Mouse (Mus musculus): ENCODE data around the gene Zfp784.
"Not testable (repeated sequence)": the region's sequence is repeated elsewhere in the genome, so short reads cannot be mapped to it uniquely, and the experiment has no call there.

Gene Zfp784

GRCm38 (mm10) chr7:5038109-5038732 lies at the start of gene Zfp784:
Gene Zfp784, minus strand, starts transcription at chr7:5038446.
- peak; percentile 96 for DNase-seq

GRCm38 (mm10) chr7:5087886-5088285 lies 49.6 kb upstream of the Zfp784 start:
- DNase-seq, result no peak

- no peak for DNase-seq
Measured at GRCm38 (mm10) chr7:5086921-5087440, 48.7 kb upstream of the Zfp784 start.

- no peak for DNase-seq
Measured at GRCm38 (mm10) chr7:5085512-5085911, 47.3 kb upstream of the Zfp784 start.

GRCm38 (mm10) chr7:5083325-5084105 lies 45.3 kb upstream of the Zfp784 start:
- DNase-seq, result no peak

- DNase-seq, result no peak
Measured at GRCm38 (mm10) chr7:5081939-5082338, 43.7 kb upstream of the Zfp784 start.

- no peak for DNase-seq
Measured at GRCm38 (mm10) chr7:5081241-5081640, 43.0 kb upstream of the Zfp784 start.

GRCm38 (mm10) chr7:5080815-5081214 lies 42.6 kb upstream of the Zfp784 start:
- DNase-seq, result no peak

GRCm38 (mm10) chr7:5080010-5080751 lies 41.9 kb upstream of the Zfp784 start, which contains the start of gene Epn1:
Gene Epn1, plus strand, starts transcription at chr7:5080235.
- peak; percentile 99 for DNase-seq

GRCm38 (mm10) chr7:5079365-5080009 lies 41.2 kb upstream of the Zfp784 start:
- DNase-seq, result not testable (repeated sequence)

GRCm38 (mm10) chr7:5076931-5077330 lies 38.7 kb upstream of the Zfp784 start:
- no peak for DNase-seq

- no peak for DNase-seq
Measured at GRCm38 (mm10) chr7:5074984-5075383, 36.7 kb upstream of the Zfp784 start.

- no peak for DNase-seq
Measured at GRCm38 (mm10) chr7:5073586-5073985, 35.3 kb upstream of the Zfp784 start.

GRCm38 (mm10) chr7:5064886-5065285 lies 26.6 kb upstream of the Zfp784 start:
- no peak for DNase-seq

GRCm38 (mm10) chr7:5062360-5063001 lies 24.2 kb upstream of the Zfp784 start:
- peak; percentile 83 for DNase-seq

GRCm38 (mm10) chr7:5061774-5062359 lies 23.6 kb upstream of the Zfp784 start, which contains the start of gene U2af2:
Gene U2af2, plus strand, starts transcription at chr7:5062143.
- peak; percentile 98 for DNase-seq

GRCm38 (mm10) chr7:5060944-5061773 lies 22.9 kb upstream of the Zfp784 start:
- DNase-seq, result peak; percentile 99

- DNase-seq, result peak; percentile 90
Measured at GRCm38 (mm10) chr7:5060239-5060731, 22.0 kb upstream of the Zfp784 start.

- no peak for DNase-seq
Measured at GRCm38 (mm10) chr7:5059421-5059820, 21.2 kb upstream of the Zfp784 start.

GRCm38 (mm10) chr7:5058631-5059030 lies 20.4 kb upstream of the Zfp784 start:
- no peak for DNase-seq

GRCm38 (mm10) chr7:5057804-5058203 lies 19.6 kb upstream of the Zfp784 start:
- DNase-seq, result peak; percentile 33

Data from kidney, postnatal 10 days (tissue).